Mouse (Mus musculus) forebrain, embryonic 15.5 days (tissue): ENCODE results near the gene Chrnd. TPM values are rescaled to one million over a fixed set of nuclear protein-coding genes. Genes with fewer than 3 reads are reported as not detected.

ENCODE experiments used
- ATAC-seq: fragments of 200-750 bp; cut with Nextera tagmentation; replicated peaks from 2 replicates; pipeline ENCODE4 v1.8.0; 2017; ENCODE audit warnings: mild to moderate bottlenecking, moderate TSS enrichment, moderate library complexity
- H3K27ac ChIP-seq: fragments of 300-500 bp; sonication (generic); replicated peaks from 2 replicates; pipeline ENCODE4 v1.5.1; 2015; ENCODE audit warnings: mild to moderate bottlenecking, inconsistent platforms
- H3K27me3 ChIP-seq: fragments of 300-500 bp; sonication (generic); 2 replicates; pipeline ENCODE4 v1.6.1; 2015; ENCODE audit warnings: inconsistent platforms
- H3K36me3 ChIP-seq: fragments of 300-500 bp; sonication (generic); 2 replicates; pipeline ENCODE4 v1.6.1; 2015; ENCODE audit warnings: mild to moderate bottlenecking, inconsistent platforms
- H3K4me1 ChIP-seq: fragments of 300-500 bp; sonication (generic); 2 replicates; pipeline ENCODE4 v1.6.1; 2015; ENCODE audit warnings: inconsistent platforms
- H3K4me2 ChIP-seq: fragments of 300-500 bp; sonication (generic); replicated peaks from 2 replicates; pipeline ENCODE4 v1.6.1; 2015; ENCODE audit warnings: mild to moderate bottlenecking, inconsistent platforms
- H3K4me3 ChIP-seq: fragments of 300-500 bp; sonication (generic); 2 replicates; pipeline ENCODE4 v1.5.1; 2015; ENCODE audit warnings: mild to moderate bottlenecking, inconsistent platforms
- H3K9ac ChIP-seq: fragments of 300-500 bp; sonication (generic); replicated peaks from 2 replicates; pipeline ENCODE4 v1.6.1; 2015; ENCODE audit warnings: mild to moderate bottlenecking, inconsistent platforms
- H3K9me3 ChIP-seq: fragments of 300-500 bp; sonication (generic); 2 replicates; pipeline ENCODE4 v1.6.1; 2016; ENCODE audit warnings: inconsistent platforms
- WGBS: fragments of 180-500 bp; shearing (Covaris S2); methylation state at CpG from one replicate; pipeline ENCODE4 v1.1.7; 2015; ENCODE audit warnings: mixed read lengths; 5-methylcytosine and 5-hydroxymethylcytosine counted together
- polyA plus RNA-seq: library from polyadenylated mRNA; unstranded; fragments of >200 nt; fragmentation: Nextera tagmentation; extraction: Ambion mirVana; gene quantifications from 2 replicates; pipeline ENCODE4 v1.2.1, GENCODE M21; 2015

The Chrnd gene
- polyA plus RNA-seq, 1 experiment from 2014 or later: not detected

DNA sequence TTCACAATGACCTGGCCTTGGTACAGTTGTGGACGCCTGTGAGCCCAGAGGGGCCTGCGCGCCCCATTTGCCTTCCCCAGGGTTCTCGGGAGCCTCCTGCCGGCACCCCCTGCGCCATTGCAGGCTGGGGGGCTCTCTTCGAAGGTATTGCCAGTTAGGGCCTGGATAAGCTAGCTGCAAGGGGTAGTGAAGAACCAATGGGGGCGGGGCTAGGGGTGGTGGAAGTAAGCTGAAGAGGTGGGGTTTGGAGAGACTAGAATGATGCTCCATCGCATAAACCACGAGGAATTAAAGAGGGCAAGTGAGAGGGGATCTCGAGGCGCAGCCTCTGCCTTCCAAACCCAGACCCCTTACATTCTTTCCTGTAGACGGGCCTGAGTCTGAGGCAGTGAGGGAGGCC is 4.9 kb upstream of the Chrnd start:
- 0 out of 2 replicates have a peak, but pooled peaks have one; percentile 9 for ATAC-seq
- peak overlapping the region; percentile 90; the same call in 1 of the 2 replicates for H3K4me2 ChIP-seq
- 0 out of 2 replicates have a peak overlapping the region, but pooled peaks have one; percentile 22 for H3K9ac ChIP-seq
- peaks cover 22% of the 10 kb centered on the region for H3K4me1 ChIP-seq
- no peaks in the 10 kb centered on the region for H3K36me3 ChIP-seq
- no peaks in the 10 kb centered on the region for H3K9me3 ChIP-seq
- H3K4me3 ChIP-seq: no peak overlapping the region
- no peak overlapping the region for H3K27ac ChIP-seq
- peaks cover 23% of the 10 kb centered on the region for H3K27me3 ChIP-seq
- 12% methylated on average over 13 of the region's 13 CpGs for WGBS

- WGBS: 3% methylated on average over 52 of the region's 54 CpGs
- Histone ChIP-seq H3K9me3 (no peaks in the 10 kb centered on the region), H3K4me3 (peak overlapping the region; percentile 51), H3K9ac (peak overlapping the region; percentile 54), H3K4me1 (peaks cover 22% of the 10 kb centered on the region), H3K27me3 (peaks cover 23% of the 10 kb centered on the region), H3K36me3 (no peaks in the 10 kb centered on the region), H3K27ac (no peak overlapping the region), H3K4me2 (peak overlapping the region; percentile 90)
- peak; percentile 33 for ATAC-seq
Observed at GRCm38 (mm10) chr1:87186261-87187036, 4.0 kb upstream of the Chrnd start.

DNA sequence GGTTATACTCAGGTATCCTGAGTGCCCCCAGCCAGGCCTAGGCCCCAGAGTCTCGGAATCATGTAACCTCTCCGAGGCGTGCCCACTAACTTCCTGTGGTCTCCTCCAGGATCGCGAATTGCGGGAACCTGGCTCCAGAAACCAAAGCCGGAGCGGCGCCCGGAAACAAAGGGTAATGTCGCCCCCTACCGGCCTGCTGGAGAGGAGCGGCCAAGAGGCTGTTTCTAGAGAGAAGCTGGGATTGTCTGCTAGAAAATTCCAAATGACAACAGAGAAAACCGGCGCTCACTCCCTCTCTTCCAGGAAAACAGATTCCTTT is 3.4 kb upstream of the Chrnd start:
- no peaks in the 10 kb centered on the region for H3K36me3 ChIP-seq
- peaks cover 21% of the 10 kb centered on the region for H3K27me3 ChIP-seq

GRCm38 (mm10) chr1:87197296-87197695 is 6.9 kb downstream of the Chrnd start:
- H3K4me1 ChIP-seq: no peaks in the 10 kb centered on the region
- H3K4me2 ChIP-seq: no peak overlapping the region
- H3K4me3 ChIP-seq: no peak overlapping the region
- H3K27ac ChIP-seq: no peak overlapping the region
- no peaks in the 10 kb centered on the region for H3K27me3 ChIP-seq
- no peak for ATAC-seq
- H3K9me3 ChIP-seq: no peaks in the 10 kb centered on the region
- 82% methylated on average over 9 of the region's 9 CpGs for WGBS
- no peaks in the 10 kb centered on the region for H3K36me3 ChIP-seq
- no peak overlapping the region for H3K9ac ChIP-seq

More for the DNA sequence above, 3.4 kb upstream of the Chrnd start:
- Histone ChIP-seq H3K4me2 (peak overlapping the region; percentile 90), H3K4me3 (peak overlapping the region; percentile 51), H3K27ac (no peak overlapping the region), H3K9me3 (no peaks in the 10 kb centered on the region), H3K4me1 (peaks cover 22% of the 10 kb centered on the region), H3K9ac (peak overlapping the region; percentile 54)
- peak; percentile 23; the same call in 1 of the 2 replicates for ATAC-seq
- WGBS: under 1% methylated on average over 15 of the region's 15 CpGs

DNA sequence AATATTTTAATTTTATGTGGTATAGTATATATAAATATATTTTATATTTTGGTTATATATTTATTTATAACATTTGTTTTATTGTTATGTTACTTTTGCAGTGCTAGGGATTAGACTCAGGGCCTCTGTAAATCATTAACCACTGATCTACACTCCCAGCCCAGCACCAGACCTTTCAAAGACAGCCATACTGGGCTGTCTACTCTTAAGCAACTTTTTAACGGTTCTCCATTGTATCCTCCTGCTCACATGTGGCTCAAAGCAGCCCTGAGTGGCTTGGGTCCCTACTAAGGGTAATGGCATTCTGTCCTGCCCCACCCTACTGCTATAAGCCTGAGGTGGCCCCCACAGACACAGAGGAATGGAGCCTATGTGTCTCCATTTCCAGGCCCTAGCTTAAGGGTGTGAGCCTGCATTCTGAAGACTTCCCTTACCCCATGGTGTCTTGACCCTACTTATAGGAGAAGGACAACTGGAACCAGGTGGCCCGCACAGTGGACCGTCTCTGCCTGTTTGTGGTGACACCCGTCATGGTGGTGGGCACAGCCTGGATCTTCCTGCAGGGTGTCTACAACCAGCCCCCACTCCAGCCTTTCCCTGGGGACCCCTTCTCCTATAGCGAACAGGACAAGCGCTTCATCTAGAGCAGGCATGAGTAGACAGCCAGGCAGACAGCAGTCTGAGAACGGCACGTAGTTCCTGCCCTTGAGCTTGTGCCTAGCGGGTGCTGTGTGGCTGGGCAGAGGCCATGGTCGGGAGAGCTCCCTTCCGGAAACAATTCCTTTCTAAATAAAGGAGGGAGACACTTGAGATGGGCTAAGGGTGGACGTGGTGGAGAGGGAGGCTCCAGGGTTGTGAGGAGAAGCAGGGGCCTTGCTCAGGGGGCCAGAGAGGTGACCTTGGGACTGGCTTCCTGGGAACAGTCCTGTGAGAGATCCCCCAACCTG is 8.0 kb downstream of the Chrnd start:
- Histone ChIP-seq H3K27ac (no peak overlapping the region), H3K9ac (no peak overlapping the region), H3K4me3 (no peak overlapping the region), H3K36me3 (no peaks in the 10 kb centered on the region), H3K4me2 (no peak overlapping the region), H3K27me3 (no peaks in the 10 kb centered on the region), H3K9me3 (no peaks in the 10 kb centered on the region), H3K4me1 (no peaks in the 10 kb centered on the region)
- 83% methylated on average over 12 of the region's 12 CpGs for WGBS
- no peak for ATAC-seq

DNA sequence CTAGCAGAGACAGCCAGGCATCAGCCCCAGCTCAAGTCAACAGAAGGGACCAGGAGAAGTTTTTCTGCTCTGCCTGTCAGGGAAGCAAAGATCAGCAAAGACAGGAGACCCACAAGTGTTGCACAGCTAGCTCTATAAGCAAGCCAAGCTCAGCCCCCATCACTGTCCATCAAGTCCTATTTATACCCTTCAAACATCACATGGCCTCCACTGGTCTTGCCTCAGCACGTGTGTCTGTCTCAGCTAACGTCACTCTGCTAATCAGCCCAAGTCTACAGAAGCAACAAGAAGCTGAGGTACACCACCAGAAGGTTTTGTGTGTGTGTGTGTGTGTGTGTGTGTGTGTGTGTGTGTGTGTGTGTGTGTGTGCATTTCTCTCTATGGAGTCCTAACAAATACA is 10.4 kb downstream of the Chrnd start:
- no peaks in the 10 kb centered on the region for H3K27me3 ChIP-seq
- no peak overlapping the region for H3K27ac ChIP-seq
- no peak overlapping the region for H3K4me3 ChIP-seq
- H3K4me1 ChIP-seq: no peaks in the 10 kb centered on the region
- H3K9ac ChIP-seq: no peak overlapping the region
- 63% methylated on average over 2 of the region's 2 CpGs for WGBS
- no peak overlapping the region for H3K4me2 ChIP-seq
- H3K9me3 ChIP-seq: no peaks in the 10 kb centered on the region
- H3K36me3 ChIP-seq: no peaks in the 10 kb centered on the region
- no peak for ATAC-seq

GRCm38 (mm10) chr1:87201848-87202247 is 11.4 kb downstream of the Chrnd start:
- no peak overlapping the region for H3K4me3 ChIP-seq
- H3K9me3 ChIP-seq: no peaks in the 10 kb centered on the region
- H3K9ac ChIP-seq: no peak overlapping the region
- H3K4me1 ChIP-seq: no peaks in the 10 kb centered on the region
- WGBS: 55% methylated on average over 1 of the region's 1 CpGs
- H3K27ac ChIP-seq: no peak overlapping the region
- no peak overlapping the region for H3K4me2 ChIP-seq
- no peaks in the 10 kb centered on the region for H3K36me3 ChIP-seq
- H3K27me3 ChIP-seq: peaks cover 4% of the 10 kb centered on the region; the same call in 1 of the 2 replicates
- no peak for ATAC-seq

DNA sequence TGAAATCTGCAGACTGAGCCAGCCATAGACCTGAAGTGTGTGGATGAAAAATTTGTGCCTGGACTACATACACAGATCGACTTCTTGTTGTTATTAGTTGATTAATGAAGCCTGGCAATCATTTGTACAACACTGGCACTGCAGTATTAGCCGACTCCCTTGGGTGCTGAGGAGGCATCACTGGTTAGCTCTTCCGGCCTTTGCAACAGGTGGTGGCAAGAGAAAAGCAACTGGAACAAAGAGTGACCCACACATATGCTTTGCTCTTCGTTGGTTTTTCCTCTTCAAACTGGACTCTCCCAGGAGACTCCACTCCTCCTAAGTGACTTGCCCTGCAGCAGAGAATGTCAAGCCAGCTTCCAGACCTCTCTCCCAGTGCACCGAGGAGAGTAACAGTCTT is 13.4 kb downstream of the Chrnd start:
- Histone ChIP-seq H3K4me3 (no peak overlapping the region), H3K4me2 (no peak overlapping the region), H3K9me3 (no peaks in the 10 kb centered on the region), H3K36me3 (no peaks in the 10 kb centered on the region), H3K4me1 (no peaks in the 10 kb centered on the region), H3K27ac (no peak overlapping the region), H3K9ac (no peak overlapping the region), H3K27me3 (peaks cover 4% of the 10 kb centered on the region; the same call in 1 of the 2 replicates)
- WGBS: 82% methylated on average over 5 of the region's 5 CpGs
- ATAC-seq: no peak

- H3K4me3 ChIP-seq: no peak within 1 kb of the TSS
- WGBS: 80% methylated on average over 7 of the region's 7 CpGs
- no peaks in the 10 kb centered on the region for H3K9me3 ChIP-seq
- peaks cover 4% of the 10 kb centered on the region; the same call in 1 of the 2 replicates for H3K27me3 ChIP-seq
- no peaks in the 10 kb centered on the region for H3K36me3 ChIP-seq
- H3K4me1 ChIP-seq: no peaks in the 10 kb centered on the region
- no peak for ATAC-seq
- H3K9ac ChIP-seq: no peak within 1 kb of the TSS
- no peak within 1 kb of the TSS for H3K27ac ChIP-seq
- no peak within 1 kb of the TSS for H3K4me2 ChIP-seq
Observed at GRCm38 (mm10) chr1:87204465-87204864, 14.1 kb downstream of the Chrnd start, which contains the start of gene Chrng. Chrng (plus strand) TSS chr1:87204657.

DNA sequence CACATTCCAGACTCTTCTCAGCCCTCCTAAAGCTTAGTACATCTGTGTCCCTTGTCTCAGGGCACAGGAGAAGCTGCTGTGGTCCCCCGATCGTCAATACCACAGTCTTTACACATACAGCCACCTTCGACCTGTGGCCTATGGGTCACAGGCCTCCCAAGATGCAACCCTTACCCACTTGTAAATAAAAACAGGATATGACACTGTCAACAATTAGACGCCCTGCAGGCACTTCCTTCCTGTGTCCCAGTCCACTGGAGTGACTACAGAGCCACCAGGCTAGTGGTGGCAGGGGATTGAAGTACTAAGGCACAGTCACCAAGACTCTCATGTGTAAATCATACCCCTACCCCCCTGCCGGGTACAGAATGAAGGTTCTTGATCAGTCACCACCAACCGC is 14.6 kb downstream of the Chrnd start:
- Histone ChIP-seq H3K36me3 (no peaks in the 10 kb centered on the region), H3K27me3 (peaks cover 4% of the 10 kb centered on the region; the same call in 1 of the 2 replicates), H3K9me3 (no peaks in the 10 kb centered on the region), H3K4me1 (no peaks in the 10 kb centered on the region), H3K9ac (no peak overlapping the region), H3K4me2 (no peak overlapping the region), H3K4me3 (no peak overlapping the region), H3K27ac (no peak overlapping the region)
- ATAC-seq: no peak
- whole genome bisulfite sequencing: 75% methylated on average over 6 of the region's 6 CpGs

DNA sequence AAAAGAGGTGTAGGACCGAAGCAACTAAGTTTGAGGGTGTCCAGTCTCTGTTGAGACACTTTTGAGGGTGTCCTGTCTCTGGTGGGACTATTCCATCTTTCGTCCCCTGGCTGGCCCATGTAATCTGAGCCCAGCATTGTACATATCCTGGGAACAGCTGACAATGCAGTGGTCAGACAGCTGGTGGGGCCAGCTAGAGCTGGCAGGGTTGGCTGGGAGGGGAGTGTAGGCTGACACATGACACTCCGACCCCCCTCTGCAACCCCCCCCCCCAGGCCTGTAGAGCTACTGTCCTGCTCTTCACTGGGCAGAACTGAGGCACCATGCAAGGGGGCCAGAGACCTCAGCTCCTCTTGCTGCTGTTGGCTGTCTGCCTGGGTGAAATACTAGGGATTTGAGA is 15.1 kb downstream of the Chrnd start:
- Histone ChIP-seq H3K4me2 (no peak overlapping the region), H3K4me1 (no peaks in the 10 kb centered on the region), H3K9me3 (no peaks in the 10 kb centered on the region), H3K36me3 (no peaks in the 10 kb centered on the region), H3K9ac (no peak overlapping the region), H3K27me3 (peaks cover 4% of the 10 kb centered on the region; the same call in 1 of the 2 replicates), H3K27ac (no peak overlapping the region), H3K4me3 (no peak overlapping the region)
- ATAC-seq: no peak
- WGBS: 66% methylated on average over 3 of the region's 3 CpGs

DNA sequence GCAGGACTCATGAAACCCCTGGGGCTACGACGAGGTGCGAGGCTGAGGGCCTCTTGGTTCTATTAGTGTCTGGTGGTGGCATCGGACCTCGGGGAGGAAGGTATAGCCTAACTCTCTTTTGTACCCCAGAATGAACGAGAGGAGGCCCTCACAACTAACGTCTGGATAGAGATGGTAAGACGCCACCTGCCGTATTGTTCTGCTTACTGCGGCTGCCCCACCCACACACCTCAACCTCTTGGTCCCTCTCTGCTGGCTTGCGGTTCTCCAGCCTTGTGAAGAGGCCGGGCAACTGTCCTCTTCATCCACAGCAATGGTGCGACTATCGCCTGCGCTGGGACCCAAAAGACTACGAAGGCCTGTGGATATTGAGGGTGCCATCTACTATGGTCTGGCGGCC is 15.9 kb downstream of the Chrnd start:
- Histone ChIP-seq H3K27ac (no peak overlapping the region), H3K9ac (no peak overlapping the region)
- WGBS: 18% methylated on average over 17 of the region's 17 CpGs

More for the DNA sequence above, 15.9 kb downstream of the Chrnd start:
- peaks cover 4% of the 10 kb centered on the region; the same call in 1 of the 2 replicates for H3K27me3 ChIP-seq
- no peaks in the 10 kb centered on the region for H3K9me3 ChIP-seq
- H3K36me3 ChIP-seq: no peaks in the 10 kb centered on the region
- no peaks in the 10 kb centered on the region for H3K4me1 ChIP-seq
- H3K4me2 ChIP-seq: no peak overlapping the region
- no peak for ATAC-seq
- H3K4me3 ChIP-seq: no peak overlapping the region
